Mouse (Mus musculus) gastrocnemius, postnatal 10 days (tissue): ENCODE measurements at regions not wholly inside any gene's neighbourhood (a gene's known extent, or its start where the extent isn't known, plus 50 kb on each side); places are given as distances from the start of the nearest gene placed in this dataset.

ENCODE experiments used
- DNase-seq: peaks from one replicate; pipeline ENCODE4 v3.0.0; 2021; ENCODE audit warnings: mixed read lengths

- no peak for DNase-seq
Measured at GRCm38 (mm10) chrX:142552196-142552595, 129.0 kb upstream of the Tmem164 start.

GRCm38 (mm10) chrX:142554161-142554560, 127.0 kb upstream of the Tmem164 start:
- no peak for DNase-seq

- no peak for DNase-seq
Measured at GRCm38 (mm10) chrX:142557496-142557895, 123.7 kb upstream of the Tmem164 start.

- no peak for DNase-seq
Measured at GRCm38 (mm10) chrX:142560209-142560912, 120.8 kb upstream of the Tmem164 start.

GRCm38 (mm10) chrX:142561788-142562187, 119.4 kb upstream of the Tmem164 start:
- DNase-seq = no peak

GRCm38 (mm10) chrX:142564186-142564585, 117.0 kb upstream of the Tmem164 start:
- DNase-seq = peak; percentile 17

- no peak for DNase-seq
Measured at GRCm38 (mm10) chrX:142571772-142572171, 109.4 kb upstream of the Tmem164 start.

- no peak for DNase-seq
Measured at GRCm38 (mm10) chrX:142574022-142574421, 107.2 kb upstream of the Tmem164 start.

GRCm38 (mm10) chrX:142574945-142575710, 106.1 kb upstream of the Tmem164 start:
- DNase-seq = no peak

- no peak for DNase-seq
Measured at GRCm38 (mm10) chrX:142576127-142576526, 105.1 kb upstream of the Tmem164 start.

- DNase-seq = no peak
Measured at GRCm38 (mm10) chrX:142577449-142578081, 103.6 kb upstream of the Tmem164 start.

- DNase-seq = no peak
Measured at GRCm38 (mm10) chrX:142585281-142585680, 95.9 kb upstream of the Tmem164 start.

- no peak for DNase-seq
Measured at GRCm38 (mm10) chrX:142599377-142599776, 81.8 kb upstream of the Tmem164 start.

- no peak for DNase-seq
Measured at GRCm38 (mm10) chrX:142600782-142601181, 80.4 kb upstream of the Tmem164 start.

- no peak for DNase-seq
Measured at GRCm38 (mm10) chrX:142605088-142605487, 76.1 kb upstream of the Tmem164 start.

- no peak for DNase-seq
Measured at GRCm38 (mm10) chrX:142606595-142607205, 74.5 kb upstream of the Tmem164 start.

GRCm38 (mm10) chrX:142616189-142616872, 64.9 kb upstream of the Tmem164 start:
- DNase-seq = no peak

GRCm38 (mm10) chrX:142618389-142618788, 62.8 kb upstream of the Tmem164 start:
- DNase-seq = no peak

- DNase-seq = no peak
Measured at GRCm38 (mm10) chrX:142623359-142623758, 57.8 kb upstream of the Tmem164 start.

- no peak for DNase-seq
Measured at GRCm38 (mm10) chrX:142623882-142624281, 57.3 kb upstream of the Tmem164 start.
